8 mouse cellular contexts compared by ENCODE assay signal in the genomic region with DNA sequence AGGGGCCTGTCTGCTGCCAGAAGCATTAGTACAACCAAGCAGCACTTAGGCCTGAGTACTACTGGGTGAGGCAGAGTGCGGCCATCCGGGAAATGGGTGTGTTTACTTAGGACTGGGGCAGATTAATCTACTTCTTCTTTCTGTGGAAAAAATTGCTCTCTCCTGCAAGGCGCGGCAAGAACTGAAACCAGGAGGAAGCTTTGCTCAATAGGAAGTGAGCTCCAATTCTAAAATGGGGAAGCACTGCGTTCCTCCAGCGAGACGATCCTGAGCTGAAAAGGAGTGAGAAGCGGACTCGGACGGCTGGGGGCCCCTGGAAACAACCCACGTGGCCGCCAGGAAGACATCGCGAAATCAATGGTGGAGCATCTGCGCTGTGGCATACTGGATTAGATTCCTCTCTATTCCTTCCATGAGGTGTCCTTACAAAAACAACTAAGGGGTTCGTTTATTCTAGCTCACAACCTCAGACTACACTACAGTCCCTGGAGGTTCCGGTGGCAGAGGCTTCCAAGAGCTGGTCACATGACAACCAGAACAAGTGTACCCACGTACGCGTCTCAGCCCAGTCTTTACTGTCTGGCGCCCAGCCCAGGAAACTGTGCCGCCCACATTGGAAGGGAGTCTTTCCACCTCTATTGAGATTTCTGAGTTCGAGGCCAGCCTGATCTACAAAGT. TPM values are rescaled to one million over a fixed set of nuclear protein-coding genes. Genes with fewer than 3 reads are reported as not detected.
A peak's percentile ranks its signal among the peaks of the same experiment; 100 is the strongest.
DNase-seq lines count a peak whose midpoint lies in the region; ATAC-seq lines count a peak whose summit lies in the region.

No protein-coding gene starts in this region.

- peak; percentile 35 for DNase-seq in kidney, adult 11 months
- DNase-seq in c-Kit-positive CD71-negative TER-119-negative erythroid progenitor cells, embryonic 14.5 days (ENCODE audit: low read depth): peak; percentile 63
- peak; percentile 62 to 64 for DNase-seq in heart, postnatal 14 days
- peak; percentile 33 to 65 for DNase-seq in layer of hippocampus, postnatal 14 days (ENCODE audit: low spot score in 2 of 2)
- DNase-seq in lung, postnatal 4 days: peak; percentile 81 to 84
- no peak for DNase-seq in embryo, embryonic 9.5 days (ENCODE audit: extremely low spot score)

- H3K9me3 ChIP-seq in kidney, embryonic 15.5 days (replicated peaks): no peaks in the 10 kb centered on the region
- no peaks in the 10 kb centered on the region for H3K9me3 ChIP-seq in stomach, embryonic 16.5 days (replicated peaks; ENCODE audit: control insufficient read depth, low read length)

- intact Hi-C loops in heart, postnatal 14 days (cut with DNase I): loop anchor here (2.0 kb wide), 2 partner anchors 133 to 385 kb away; partner anchors contain the start of genes Fbxo45 and Wdr53

- peaks cover 9% of the 10 kb centered on the region for H3K4me1 ChIP-seq in kidney, embryonic 15.5 days
- no peaks in the 10 kb centered on the region; the same call in 1 of the 2 replicates for H3K4me1 ChIP-seq in stomach, embryonic 16.5 days (ENCODE audit: control insufficient read depth, insufficient read depth, low read length)

- no peak overlapping the region for H3K27ac ChIP-seq in kidney, embryonic 15.5 days
- peak overlapping the region; percentile 52; the same call in 1 of the 2 replicates for H3K27ac ChIP-seq in stomach, embryonic 16.5 days (ENCODE audit: low read length)

- H3K27me3 ChIP-seq in kidney, embryonic 15.5 days: no peaks in the 10 kb centered on the region
- no peaks in the 10 kb centered on the region for H3K27me3 ChIP-seq in stomach, embryonic 16.5 days (ENCODE audit: control insufficient read depth, insufficient read depth, low read length)

- WGBS in kidney, embryonic 15.5 days: 67% methylated on average over 23 of the region's 23 CpGs
- WGBS in stomach, embryonic 16.5 days: 58% methylated on average over 23 of the region's 23 CpGs

- H3K4me2 ChIP-seq in kidney, embryonic 15.5 days: no peak overlapping the region
- H3K4me2 ChIP-seq in stomach, embryonic 16.5 days (ENCODE audit: low read depth, low read length): no peak overlapping the region

- ATAC-seq in kidney, embryonic 15.5 days (replicated peaks; ENCODE audit: low FRiP score): no peak
- ATAC-seq in stomach, embryonic 16.5 days (ENCODE audit: insufficient read depth, low FRiP score): peak; percentile 35; the same call in 1 of the 2 replicates

- no peak overlapping the region for H3K9ac ChIP-seq in kidney, embryonic 15.5 days
- H3K9ac ChIP-seq in stomach, embryonic 16.5 days (ENCODE audit: low read length): peak overlapping the region; percentile 48; the same call in 1 of the 2 replicates

- H3K4me3 ChIP-seq in kidney, embryonic 15.5 days (replicated peaks): no peak overlapping the region
- H3K4me3 ChIP-seq in stomach, embryonic 16.5 days (replicated peaks; ENCODE audit: low read length): no peak overlapping the region

- H3K36me3 ChIP-seq in kidney, embryonic 15.5 days: peaks cover 19% of the 10 kb centered on the region
- no peaks in the 10 kb centered on the region for H3K36me3 ChIP-seq in stomach, embryonic 16.5 days (ENCODE audit: control insufficient read depth, insufficient read depth, low read length)

RNA-seq across cellular contexts. Expression of gene Cep19, which starts 14.1 kb away (rescaled TPM):
- polyA plus RNA-seq in kidney, embryonic 15.5 days (2015; fragmentation: Nextera tagmentation; extraction: Ambion mirVana): 38.3 and 39.8 TPM in 2 replicates
- total RNA-seq in heart, postnatal 14 days (2021): 10 to 100 TPM in 1 of 2 experiments, 1 to 10 TPM in 1; 8.9 to 10.2 TPM
- 10 to 100 TPM; 61.5 to 65.9 TPM for total RNA-seq in layer of hippocampus, postnatal 14 days (2021)
- 27.0 and 28.7 TPM in 2 replicates for polyA plus RNA-seq in stomach, embryonic 16.5 days (2015; fragmentation: Nextera tagmentation; extraction: Ambion mirVana)

RNA-seq across cellular contexts. Expression of gene Pigx, which starts 14.1 kb away (rescaled TPM):
- 127 and 131 TPM in 2 replicates for polyA plus RNA-seq in kidney, embryonic 15.5 days (2015; fragmentation: Nextera tagmentation; extraction: Ambion mirVana)
- total RNA-seq in heart, postnatal 14 days (2021): 10 to 100 TPM; 18.8 to 24.5 TPM
- 10 to 100 TPM; 29.2 to 29.7 TPM for total RNA-seq in layer of hippocampus, postnatal 14 days (2021)
- polyA plus RNA-seq in stomach, embryonic 16.5 days (2015; fragmentation: Nextera tagmentation; extraction: Ambion mirVana): 74.6 and 80.1 TPM in 2 replicates

RNA-seq across cellular contexts. Expression of gene Pak2, which starts 34.5 kb away (rescaled TPM):
- 37.5 and 39.0 TPM in 2 replicates for polyA plus RNA-seq in kidney, embryonic 15.5 days (2015; fragmentation: Nextera tagmentation; extraction: Ambion mirVana)
- 10 to 100 TPM; 31.9 to 32.9 TPM for total RNA-seq in heart, postnatal 14 days (2021)
- total RNA-seq in layer of hippocampus, postnatal 14 days (2021): 10 to 100 TPM; 33.3 TPM
- 38.0 and 38.7 TPM in 2 replicates for polyA plus RNA-seq in stomach, embryonic 16.5 days (2015; fragmentation: Nextera tagmentation; extraction: Ambion mirVana)

RNA-seq across cellular contexts. Expression of gene Nrros, which starts 51.7 kb away (rescaled TPM):
- polyA plus RNA-seq in kidney, embryonic 15.5 days (2015; fragmentation: Nextera tagmentation; extraction: Ambion mirVana): 17.7 and 17.8 TPM in 2 replicates
- total RNA-seq in heart, postnatal 14 days (2021): 1 to 10 TPM; 5.8 to 7.3 TPM
- total RNA-seq in layer of hippocampus, postnatal 14 days (2021): 10 to 100 TPM; 10.6 to 11.7 TPM
- polyA plus RNA-seq in stomach, embryonic 16.5 days (2015; fragmentation: Nextera tagmentation; extraction: Ambion mirVana): 17.6 and 21.9 TPM in 2 replicates

Comparison
In these comparisons a context has a peak if more than half of its experiments do, and no peak if none do; other contexts are left out.
1. RNA of gene Cep19, which starts 14.1 kb away (total RNA-seq): 61.5 to 65.9 TPM in layer of hippocampus, postnatal 14 days; 8.9 to 10.2 TPM in heart, postnatal 14 days; every median in the first group is over 4 times any median in the second.